Mouse (Mus musculus) forebrain, embryonic 10.5 days (tissue): Measurements from ENCODE around the gene Acad12. TPM values are rescaled to one million over a fixed set of nuclear protein-coding genes. Genes with fewer than 3 reads are reported as not detected.
"Not testable (repeated sequence)": the region's sequence is repeated elsewhere in the genome, so short reads cannot be mapped to it uniquely, and the experiment has no call there.

Experiments used
- DNase-seq: peaks from one replicate; pipeline ENCODE4 v3.0.0-alpha.2; 2017; ENCODE audit warnings: low spot score; ENCODE audit errors: extremely low spot score
- H3K27ac ChIP-seq: fragments of 300-500 bp; sonication (generic); 2 replicates; pipeline ENCODE4 v1.5.1; 2016; ENCODE audit warnings: mild to moderate bottlenecking
- H3K27me3 ChIP-seq: fragments of 300-500 bp; sonication (generic); 2 replicates; pipeline ENCODE4 v1.6.1; 2016; ENCODE audit warnings: mild to moderate bottlenecking; ENCODE audit not compliant: poor library complexity, severe bottlenecking
- H3K36me3 ChIP-seq: fragments of 300-500 bp; sonication (generic); replicated peaks from 2 replicates; pipeline ENCODE4 v1.6.1; 2016; ENCODE audit warnings: mild to moderate bottlenecking, moderate library complexity
- H3K4me1 ChIP-seq: fragments of 300-500 bp; sonication (generic); 2 replicates; pipeline ENCODE4 v1.6.1; 2016
- H3K4me3 ChIP-seq: fragments of 300-500 bp; sonication (generic); 2 replicates; pipeline ENCODE4 v1.5.1; 2016; ENCODE audit warnings: mild to moderate bottlenecking, moderate library complexity
- H3K9me3 ChIP-seq: fragments of 300-500 bp; sonication (generic); 2 replicates; pipeline ENCODE4 v1.6.1; 2016; ENCODE audit warnings: mild to moderate bottlenecking, moderate library complexity
- WGBS: fragments of 180-500 bp; shearing (Covaris S2); methylation state at CpG from one replicate; pipeline ENCODE4 v1.1.7; 2016; 5-methylcytosine and 5-hydroxymethylcytosine counted together
- polyA plus RNA-seq: library from polyadenylated mRNA; unstranded; fragments of >200 nt; fragmentation: Nextera tagmentation; extraction: Ambion mirVana; gene quantifications from 2 replicates; pipeline ENCODE4 v1.2.1, GENCODE M21; 2016

Acad12 gene
- polyA plus RNA-seq, 1 experiment from 2014 or later, result 3.0 TPM

- 91% methylated on average over 7 of the region's 7 CpGs for WGBS
- Histone ChIP-seq H3K4me3 (no peak overlapping the region), H3K9me3 (no peaks in the 10 kb centered on the region), H3K27me3 (no peaks in the 10 kb centered on the region), H3K36me3 (no peaks in the 10 kb centered on the region), H3K4me1 (no peaks in the 10 kb centered on the region), H3K27ac (no peak overlapping the region)
- no peak for DNase-seq
Measured at GRCm38 (mm10) chr5:121649134-121649533, 30.4 kb upstream of the Acad12 start.

GRCm38 (mm10) chr5:121639601-121640000 is 20.9 kb upstream of the Acad12 start:
- Histone ChIP-seq H3K27ac (no peak overlapping the region), H3K36me3 (no peaks in the 10 kb centered on the region), H3K4me3 (no peak overlapping the region), H3K27me3 (no peaks in the 10 kb centered on the region), H3K4me1 (no peaks in the 10 kb centered on the region), H3K9me3 (no peaks in the 10 kb centered on the region)
- DNase-seq, result no peak
- WGBS, result 91% methylated on average over 9 of the region's 9 CpGs

GRCm38 (mm10) chr5:121637296-121637695 is 18.6 kb upstream of the Acad12 start:
- no peak overlapping the region for H3K27ac ChIP-seq
- H3K4me1 ChIP-seq, result peaks cover 7% of the 10 kb centered on the region
- no peaks in the 10 kb centered on the region for H3K9me3 ChIP-seq
- no peaks in the 10 kb centered on the region for H3K36me3 ChIP-seq
- no peak overlapping the region for H3K4me3 ChIP-seq
- no peak for DNase-seq
- no peaks in the 10 kb centered on the region for H3K27me3 ChIP-seq
- 88% methylated on average over 6 of the region's 6 CpGs for WGBS

- H3K4me1 ChIP-seq, result peaks cover 7% of the 10 kb centered on the region
- no peaks in the 10 kb centered on the region for H3K27me3 ChIP-seq
- WGBS, result 89% methylated on average over 5 of the region's 5 CpGs
- no peaks in the 10 kb centered on the region for H3K9me3 ChIP-seq
- H3K36me3 ChIP-seq, result no peaks in the 10 kb centered on the region
- H3K4me3 ChIP-seq, result no peak overlapping the region
- H3K27ac ChIP-seq, result no peak overlapping the region
- DNase-seq, result no peak
Measured at GRCm38 (mm10) chr5:121634668-121635067, 15.9 kb upstream of the Acad12 start.

GRCm38 (mm10) chr5:121632804-121633203 is 14.1 kb upstream of the Acad12 start:
- Histone ChIP-seq H3K27ac (0 out of 2 replicates have a peak overlapping the region, but pooled peaks have one; percentile 9), H3K4me1 (peaks cover 7% of the 10 kb centered on the region), H3K27me3 (no peaks in the 10 kb centered on the region), H3K9me3 (no peaks in the 10 kb centered on the region), H3K4me3 (no peak overlapping the region), H3K36me3 (no peaks in the 10 kb centered on the region)
- WGBS, result 42% methylated on average over 3 of the region's 3 CpGs
- no peak for DNase-seq

- not testable (repeated sequence) for H3K9me3 ChIP-seq, H3K36me3 ChIP-seq, H3K27me3 ChIP-seq, H3K4me3 ChIP-seq, H3K4me1 ChIP-seq, H3K27ac ChIP-seq, DNase-seq
- WGBS, result 77% methylated on average over 9 of the region's 9 CpGs
Measured at GRCm38 (mm10) chr5:121631106-121631647, 12.4 kb upstream of the Acad12 start.

GRCm38 (mm10) chr5:121627871-121628270 is 9.1 kb upstream of the Acad12 start:
- no peaks in the 10 kb centered on the region for H3K9me3 ChIP-seq
- peaks cover 5% of the 10 kb centered on the region for H3K4me1 ChIP-seq
- no peak overlapping the region for H3K4me3 ChIP-seq
- no peaks in the 10 kb centered on the region for H3K27me3 ChIP-seq
- H3K27ac ChIP-seq, result no peak overlapping the region
- H3K36me3 ChIP-seq, result no peaks in the 10 kb centered on the region
- 0% methylated on average over 1 of the region's 1 CpGs for WGBS
- peak; percentile 71 for DNase-seq

GRCm38 (mm10) chr5:121623241-121623640 is 4.5 kb upstream of the Acad12 start:
- WGBS, result 93% methylated on average over 3 of the region's 3 CpGs
- DNase-seq, result no peak
- Histone ChIP-seq H3K4me1 (peaks cover 12% of the 10 kb centered on the region), H3K27ac (no peak overlapping the region), H3K36me3 (0 out of 2 replicates have a peak, but pooled peaks cover 3% of the 10 kb centered on the region), H3K4me3 (no peak overlapping the region), H3K9me3 (no peaks in the 10 kb centered on the region), H3K27me3 (no peaks in the 10 kb centered on the region)

GRCm38 (mm10) chr5:121621102-121621501 is 2.4 kb upstream of the Acad12 start:
- no peak overlapping the region for H3K4me3 ChIP-seq
- WGBS, result 94% methylated on average over 5 of the region's 5 CpGs
- DNase-seq, result no peak
- 0 out of 2 replicates have a peak, but pooled peaks cover 3% of the 10 kb centered on the region for H3K36me3 ChIP-seq
- peaks cover 16% of the 10 kb centered on the region for H3K4me1 ChIP-seq
- H3K27me3 ChIP-seq, result no peaks in the 10 kb centered on the region
- H3K27ac ChIP-seq, result no peak overlapping the region
- no peaks in the 10 kb centered on the region for H3K9me3 ChIP-seq

GRCm38 (mm10) chr5:121614921-121615320 is 3.8 kb downstream of the Acad12 start:
- H3K36me3 ChIP-seq, H3K4me3 ChIP-seq, H3K27ac ChIP-seq, H3K9me3 ChIP-seq, H3K27me3 ChIP-seq, DNase-seq: not testable (repeated sequence)
- peaks cover 12% of the 10 kb centered on the region for H3K4me1 ChIP-seq
- 86% methylated on average over 3 of the region's 3 CpGs for WGBS

GRCm38 (mm10) chr5:121612036-121612435 is 6.7 kb downstream of the Acad12 start:
- no peaks in the 10 kb centered on the region for H3K9me3 ChIP-seq
- H3K4me1 ChIP-seq, result no peaks in the 10 kb centered on the region
- H3K4me3 ChIP-seq, result no peak overlapping the region
- DNase-seq, result no peak
- H3K27ac ChIP-seq, result no peak overlapping the region
- WGBS, result 94% methylated on average over 6 of the region's 6 CpGs
- no peaks in the 10 kb centered on the region for H3K36me3 ChIP-seq
- H3K27me3 ChIP-seq, result no peaks in the 10 kb centered on the region

GRCm38 (mm10) chr5:121609556-121610135 is 9.1 kb downstream of the Acad12 start:
- 63% methylated on average over 8 of the region's 8 CpGs for WGBS
- not testable (repeated sequence) for H3K27ac ChIP-seq

GRCm38 (mm10) chr5:121606151-121606550 is 12.6 kb downstream of the Acad12 start:
- H3K4me3 ChIP-seq, result no peak overlapping the region
- no peak overlapping the region for H3K27ac ChIP-seq
- no peaks in the 10 kb centered on the region for H3K9me3 ChIP-seq
- DNase-seq, result peak; percentile 79
- H3K4me1 ChIP-seq, result peaks cover 6% of the 10 kb centered on the region
- H3K36me3 ChIP-seq, result no peaks in the 10 kb centered on the region
- 0 out of 2 replicates have a peak, but pooled peaks cover 3% of the 10 kb centered on the region for H3K27me3 ChIP-seq
- WGBS, result 4% methylated on average over 2 of the region's 2 CpGs

More at GRCm38 (mm10) chr5:121609556-121610135, 9.1 kb downstream of the Acad12 start:
- not testable (repeated sequence) for DNase-seq, H3K27me3 ChIP-seq, H3K4me1 ChIP-seq, H3K4me3 ChIP-seq, H3K36me3 ChIP-seq, H3K9me3 ChIP-seq
